Mouse (Mus musculus) embryonic facial prominence, embryonic 15.5 days (tissue): ENCODE measurements around the gene Zzz3. TPM values are rescaled to one million over a fixed set of nuclear protein-coding genes. Genes with fewer than 3 reads are reported as not detected.

Source experiments
- ATAC-seq: fragments of 200-750 bp; cut with Nextera tagmentation; 2 replicates; pipeline ENCODE4 v1.8.0; 2017; ENCODE audit warnings: low read depth, moderate TSS enrichment; ENCODE audit not compliant: insufficient number of reproducible peaks, low FRiP score, low TSS enrichment
- H3K27ac ChIP-seq: fragments of 300-500 bp; sonication (generic); replicated peaks from 2 replicates; pipeline ENCODE4 v1.5.1; 2015; ENCODE audit warnings: mild to moderate bottlenecking, inconsistent platforms
- H3K27me3 ChIP-seq: fragments of 300-500 bp; sonication (generic); 2 replicates; pipeline ENCODE4 v1.6.1; 2015; ENCODE audit warnings: inconsistent platforms
- H3K36me3 ChIP-seq: fragments of 300-500 bp; sonication (generic); 2 replicates; pipeline ENCODE4 v1.6.1; 2015; ENCODE audit warnings: mild to moderate bottlenecking, inconsistent platforms
- H3K4me1 ChIP-seq: fragments of 300-500 bp; sonication (generic); 2 replicates; pipeline ENCODE4 v1.6.1; 2015; ENCODE audit warnings: inconsistent platforms
- H3K4me2 ChIP-seq: fragments of 300-500 bp; sonication (generic); replicated peaks from 2 replicates; pipeline ENCODE4 v1.6.1; 2015; ENCODE audit warnings: mild to moderate bottlenecking, inconsistent platforms
- H3K4me3 ChIP-seq: fragments of 300-500 bp; sonication (generic); replicated peaks from 2 replicates; pipeline ENCODE4 v1.5.1; 2015; ENCODE audit warnings: mild to moderate bottlenecking, inconsistent platforms
- H3K9ac ChIP-seq: fragments of 300-500 bp; sonication (generic); 2 replicates; pipeline ENCODE4 v1.6.1; 2015; ENCODE audit warnings: inconsistent platforms
- H3K9me3 ChIP-seq: fragments of 300-500 bp; sonication (generic); replicated peaks from 2 replicates; pipeline ENCODE4 v1.6.1; 2016; ENCODE audit warnings: inconsistent platforms
- WGBS: fragments of 180-500 bp; shearing (Covaris S2); methylation state at CpG from one replicate; pipeline ENCODE4 v1.1.7; 2015; 5-methylcytosine and 5-hydroxymethylcytosine counted together
- polyA plus RNA-seq: library from polyadenylated mRNA; unstranded; fragments of >200 nt; fragmentation: Nextera tagmentation; extraction: Ambion mirVana; gene quantifications from 2 replicates; pipeline ENCODE4 v1.2.1, GENCODE M21; 2015

The Zzz3 gene
- polyA plus RNA-seq, 1 experiment from 2014 or later, result 40.9 TPM

DNA sequence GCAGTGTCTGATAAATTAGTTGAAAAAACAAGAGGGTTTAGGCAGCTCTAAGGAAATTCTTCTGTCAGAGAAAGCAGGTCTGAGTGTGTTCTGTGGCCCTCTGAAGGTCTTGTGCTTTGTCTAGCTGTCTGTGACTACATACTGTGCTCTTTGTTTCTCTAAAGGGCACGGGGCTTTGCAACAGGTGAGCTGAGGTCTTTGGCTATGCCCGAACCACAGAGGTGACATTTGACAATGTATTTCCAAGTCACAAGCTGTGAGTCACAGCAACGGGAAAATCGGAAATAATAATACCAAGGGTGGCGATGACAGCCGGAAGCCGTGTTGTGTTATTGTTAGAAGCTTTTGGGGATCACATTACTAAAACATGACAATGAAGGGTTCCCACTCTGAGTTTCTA lies 101.8 kb downstream of the Zzz3 start:
- WGBS, result 60% methylated on average over 7 of the region's 7 CpGs

DNA sequence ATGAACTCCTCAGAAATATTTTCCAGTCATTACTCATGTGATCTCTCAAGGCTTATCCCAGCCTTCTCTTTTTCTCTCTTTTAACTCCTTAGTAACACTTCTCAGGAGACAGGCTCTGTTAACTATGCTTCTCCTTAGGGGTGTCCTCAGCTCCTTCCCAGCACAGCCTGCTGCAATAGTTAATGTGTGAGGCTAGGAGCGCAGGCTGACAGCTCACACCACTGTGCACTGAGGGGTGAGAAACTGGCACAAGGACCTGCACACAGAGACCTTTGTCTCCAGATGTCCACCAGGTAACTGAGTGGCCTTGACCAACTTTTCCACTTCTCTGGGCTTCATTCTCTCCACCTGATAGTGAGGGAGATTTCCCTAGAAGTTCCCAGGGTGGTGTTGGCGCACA lies 102.6 kb downstream of the Zzz3 start:
- Histone ChIP-seq H3K27ac (no peak overlapping the region), H3K27me3 (no peaks in the 10 kb centered on the region), H3K36me3 (no peaks in the 10 kb centered on the region), H3K9me3 (no peaks in the 10 kb centered on the region), H3K4me3 (no peak overlapping the region), H3K9ac (no peak overlapping the region), H3K4me2 (no peak overlapping the region), H3K4me1 (no peaks in the 10 kb centered on the region)
- ATAC-seq, result no peak
- WGBS, result 78% methylated on average over 2 of the region's 2 CpGs

More for the DNA sequence above, 101.8 kb downstream of the Zzz3 start:
- no peak overlapping the region for H3K27ac ChIP-seq
- no peaks in the 10 kb centered on the region for H3K9me3 ChIP-seq
- H3K4me1 ChIP-seq, result no peaks in the 10 kb centered on the region
- no peak overlapping the region for H3K4me2 ChIP-seq
- H3K27me3 ChIP-seq, result no peaks in the 10 kb centered on the region
- H3K36me3 ChIP-seq, result no peaks in the 10 kb centered on the region
- H3K9ac ChIP-seq, result no peak overlapping the region
- no peak overlapping the region for H3K4me3 ChIP-seq
- ATAC-seq, result no peak

DNA sequence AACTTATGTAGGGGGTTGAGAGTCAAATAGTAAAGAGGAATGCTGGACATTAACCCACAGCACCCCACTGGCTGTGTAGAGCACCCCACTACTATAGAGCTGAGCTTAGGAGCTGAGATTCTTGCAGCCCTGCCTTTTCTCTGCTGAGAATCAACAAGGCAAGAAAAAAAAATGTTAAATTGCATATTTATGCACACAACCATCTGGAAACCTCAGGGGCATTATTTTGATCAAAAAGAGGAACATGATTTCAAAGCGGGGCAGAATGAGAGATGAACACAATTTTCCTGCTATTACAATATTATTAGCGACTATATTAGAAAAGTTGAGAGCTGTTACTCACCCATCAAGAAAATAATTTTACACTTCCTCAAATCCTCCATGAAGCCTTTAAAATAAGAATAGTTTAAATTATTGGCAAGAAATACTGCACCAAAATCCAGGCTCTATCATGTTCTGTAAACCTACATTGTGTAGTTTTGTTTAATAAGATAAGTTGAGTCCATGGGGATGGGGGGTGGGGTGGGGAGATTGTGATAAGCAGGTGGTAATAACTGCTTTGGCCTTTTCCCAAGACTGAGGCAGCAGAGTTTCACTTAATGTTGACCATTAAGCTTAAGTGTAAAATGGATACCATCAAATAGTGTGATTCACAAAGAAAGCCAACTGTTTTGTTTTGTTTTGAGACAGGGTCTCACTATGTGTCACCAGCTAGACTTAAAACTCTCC lies 103.9 kb downstream of the Zzz3 start:
- Histone ChIP-seq H3K4me2 (no peak overlapping the region), H3K9ac (no peak overlapping the region), H3K36me3 (no peaks in the 10 kb centered on the region), H3K4me1 (no peaks in the 10 kb centered on the region), H3K27ac (no peak overlapping the region), H3K27me3 (no peaks in the 10 kb centered on the region), H3K9me3 (no peaks in the 10 kb centered on the region), H3K4me3 (no peak overlapping the region)
- 54% methylated on average over 2 of the region's 2 CpGs for WGBS
- ATAC-seq, result no peak

DNA sequence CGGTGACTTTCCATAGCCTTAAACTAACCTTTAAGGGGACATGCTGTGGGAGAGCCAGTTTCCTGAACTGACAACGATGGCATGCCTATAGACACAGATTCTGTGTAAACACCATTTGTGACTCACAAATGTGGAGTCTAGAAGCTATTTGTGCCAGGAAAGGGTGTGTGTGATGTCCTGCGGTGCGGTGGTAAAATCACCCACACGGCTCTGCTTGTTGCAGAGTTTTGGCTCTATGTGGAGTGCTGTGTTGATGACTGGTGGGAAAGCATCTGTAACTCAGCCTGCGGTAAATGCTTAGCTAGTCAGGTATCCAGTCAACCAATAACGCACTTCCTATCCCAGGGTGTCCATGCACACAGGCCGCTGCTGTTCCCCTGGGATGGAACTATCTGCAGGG lies 112.6 kb downstream of the Zzz3 start:
- no peaks in the 10 kb centered on the region for H3K4me1 ChIP-seq
- 85% methylated on average over 8 of the region's 8 CpGs for WGBS
- H3K4me2 ChIP-seq, result no peak overlapping the region
- H3K9ac ChIP-seq, result no peak overlapping the region
- no peak for ATAC-seq
- H3K9me3 ChIP-seq, result no peaks in the 10 kb centered on the region; the same call in 1 of the 2 replicates
- no peaks in the 10 kb centered on the region for H3K27me3 ChIP-seq
- no peaks in the 10 kb centered on the region for H3K36me3 ChIP-seq
- no peak overlapping the region for H3K4me3 ChIP-seq
- H3K27ac ChIP-seq, result no peak overlapping the region

DNA sequence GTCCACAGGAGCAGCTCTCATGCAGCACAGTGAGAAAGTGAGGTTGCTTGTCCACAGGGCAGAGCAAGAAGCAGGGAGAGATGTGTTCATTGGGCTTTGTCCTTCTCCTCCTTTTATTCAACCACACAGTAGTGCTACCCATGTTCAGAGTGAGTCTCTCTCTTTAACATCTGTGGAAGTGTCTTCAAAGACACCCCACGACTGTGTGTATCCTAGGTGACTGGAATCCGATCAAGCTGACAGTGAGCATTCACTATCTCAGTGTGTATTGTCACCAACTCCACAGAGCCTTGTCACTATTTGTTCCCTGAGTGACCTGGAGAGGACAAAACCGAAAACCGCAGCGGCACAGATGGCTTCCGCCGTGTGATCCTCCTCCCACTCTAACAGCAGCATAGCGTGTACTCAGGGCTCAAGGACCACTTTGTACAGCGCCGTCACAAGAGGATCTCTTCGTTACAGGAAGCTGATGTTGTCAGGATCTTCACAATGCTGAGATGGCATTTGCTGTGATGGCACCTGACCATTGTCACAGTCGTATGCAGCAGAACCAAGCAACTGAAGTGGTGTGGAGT lies 113.2 kb downstream of the Zzz3 start:
- H3K36me3 ChIP-seq, result no peaks in the 10 kb centered on the region
- no peaks in the 10 kb centered on the region; the same call in 1 of the 2 replicates for H3K9me3 ChIP-seq
- H3K9ac ChIP-seq, result no peak overlapping the region
- WGBS, result 88% methylated on average over 12 of the region's 12 CpGs
- no peaks in the 10 kb centered on the region for H3K27me3 ChIP-seq
- no peak overlapping the region for H3K4me3 ChIP-seq
- no peak overlapping the region for H3K27ac ChIP-seq
- H3K4me1 ChIP-seq, result no peaks in the 10 kb centered on the region
- H3K4me2 ChIP-seq, result no peak overlapping the region
- no peak for ATAC-seq

DNA sequence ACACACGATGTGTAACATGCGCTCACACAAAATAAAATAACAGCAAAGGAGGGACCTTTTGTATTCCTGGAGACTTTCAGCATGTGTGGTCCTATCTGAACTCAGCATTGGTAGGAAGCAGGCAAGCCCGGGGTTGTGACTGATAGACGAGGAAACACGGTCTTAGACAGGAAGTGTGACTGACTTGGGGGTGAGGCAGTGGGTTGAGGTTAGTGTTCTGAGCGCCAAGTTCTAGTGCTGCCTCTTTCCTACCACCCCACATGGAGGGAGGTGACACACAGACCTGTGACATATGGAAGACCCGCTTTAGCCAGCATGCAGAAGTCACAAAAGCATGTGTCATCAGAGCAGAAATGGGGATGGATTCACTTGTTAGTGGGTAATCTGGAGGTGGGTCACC lies 114.0 kb downstream of the Zzz3 start:
- Histone ChIP-seq H3K27me3 (no peaks in the 10 kb centered on the region), H3K4me1 (no peaks in the 10 kb centered on the region), H3K27ac (no peak overlapping the region), H3K9ac (no peak overlapping the region), H3K9me3 (no peaks in the 10 kb centered on the region; the same call in 1 of the 2 replicates), H3K4me2 (no peak overlapping the region), H3K4me3 (no peak overlapping the region), H3K36me3 (no peaks in the 10 kb centered on the region)
- WGBS, result 80% methylated on average over 7 of the region's 7 CpGs
- ATAC-seq, result no peak

Other genes starting within 250 kb of the Zzz3 start
- 4.5 and 8.6 TPM in 2 replicates for gene Gipc2, start 229.2 kb upstream of the Zzz3 start, polyA plus RNA-seq
- 33.8 and 34.2 TPM in 2 replicates for gene Dnajb4, start 185.2 kb upstream of the Zzz3 start, polyA plus RNA-seq
- gene Fubp1, start 185.1 kb upstream of the Zzz3 start, polyA plus RNA-seq, result 202 and 211 TPM in 2 replicates
- 23.5 and 27.2 TPM in 2 replicates for gene Nexn, start 129.1 kb upstream of the Zzz3 start, polyA plus RNA-seq
- 15.8 and 17.1 TPM in 2 replicates for gene Miga1, start 55.1 kb upstream of the Zzz3 start, polyA plus RNA-seq
- 41.6 and 44.5 TPM in 2 replicates for gene Usp33, start 49.0 kb upstream of the Zzz3 start, polyA plus RNA-seq